Mouse (Mus musculus): ENCODE results near the gene Trarg1.
"Not testable (repeated sequence)": the region's sequence is repeated elsewhere in the genome, so short reads cannot be mapped to it uniquely, and the experiment has no call there.

The Trarg1 gene

GRCm38 (mm10) chr11:76679508-76679907, at the start of gene Trarg1:
Trarg1 (plus strand) TSS chr11:76679808.
- CTCF ChIA-PET = not testable (repeated sequence)

- CTCF ChIA-PET = no interaction called here
These were observed 49.6 kb upstream of the Trarg1 start for GRCm38 (mm10) chr11:76630023-76630422.

GRCm38 (mm10) chr11:76630487-76630886, 49.1 kb upstream of the Trarg1 start:
- CTCF ChIA-PET = interaction anchor here (1.4 kb wide), 1 partner anchor 16 kb away, joined by 6 read pairs; no protein-coding TSS in a partner anchor

GRCm38 (mm10) chr11:76639269-76639985, 40.2 kb upstream of the Trarg1 start:
- CTCF ChIA-PET = no interaction called here

- CTCF ChIA-PET = no interaction called here
These were observed 39.4 kb upstream of the Trarg1 start for GRCm38 (mm10) chr11:76640231-76640630.

DNA sequence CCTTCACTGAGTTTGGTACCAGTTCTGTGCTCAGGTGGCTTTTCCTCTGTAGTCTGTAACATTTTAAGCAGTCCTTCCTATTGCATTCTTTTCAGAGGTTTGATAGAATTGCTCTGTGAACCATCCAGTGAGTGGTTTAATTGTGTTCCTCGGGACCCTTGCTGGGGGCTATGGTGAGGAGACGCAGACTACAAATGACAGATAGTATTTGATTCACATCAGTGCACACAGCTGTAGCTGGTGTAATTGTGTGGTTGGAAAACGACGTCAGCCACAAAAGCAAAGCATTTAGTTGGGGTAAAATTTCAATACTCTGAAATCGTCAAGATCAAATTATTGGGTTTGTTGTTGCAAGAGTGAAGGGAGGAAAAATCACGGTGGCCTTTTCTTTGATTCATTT, 35.4 kb upstream of the Trarg1 start:
- CTCF ChIA-PET = no interaction called here

DNA sequence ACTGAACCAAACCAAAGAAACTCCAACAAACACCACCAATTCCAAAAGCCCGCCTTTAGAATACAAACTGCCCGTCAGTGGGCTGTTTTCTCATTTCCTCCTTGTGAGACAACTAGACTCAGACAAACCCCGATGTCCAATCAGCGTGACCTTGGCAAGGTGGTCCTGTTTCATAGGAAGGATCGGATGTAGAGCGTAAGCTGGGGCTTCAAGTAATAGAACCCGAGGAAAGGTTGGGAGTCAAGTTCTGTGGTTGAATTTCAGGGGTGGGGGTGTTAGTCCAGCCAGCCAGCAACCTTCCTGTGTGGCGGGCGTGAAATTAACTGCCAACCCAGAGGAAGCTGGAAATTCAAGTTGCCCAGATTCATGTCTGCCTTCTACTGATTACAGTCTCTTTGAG, 34.6 kb upstream of the Trarg1 start:
- CTCF ChIA-PET = interaction anchor here (0.5 to 1.4 kb wide), 3 partner anchors 98 to 108 kb away, joined by 3 to 5 read pairs (median 3); no protein-coding TSS in a partner anchor

- CTCF ChIA-PET = interaction anchor here (0.6 to 1.4 kb wide), 5 partner anchors 15 to 1954 kb away, joined by 3 to 8 read pairs (median 3); no protein-coding TSS in a partner anchor
These were observed 33.7 kb upstream of the Trarg1 start for GRCm38 (mm10) chr11:76645955-76646354.

GRCm38 (mm10) chr11:76647062-76647461, 32.5 kb upstream of the Trarg1 start:
- CTCF ChIA-PET = interaction anchor here (0.8 kb wide), 1 partner anchor 1953 kb away, joined by 8 read pairs; no protein-coding TSS in a partner anchor

GRCm38 (mm10) chr11:76647500-76647899, 32.1 kb upstream of the Trarg1 start:
- CTCF ChIA-PET = no interaction called here

DNA sequence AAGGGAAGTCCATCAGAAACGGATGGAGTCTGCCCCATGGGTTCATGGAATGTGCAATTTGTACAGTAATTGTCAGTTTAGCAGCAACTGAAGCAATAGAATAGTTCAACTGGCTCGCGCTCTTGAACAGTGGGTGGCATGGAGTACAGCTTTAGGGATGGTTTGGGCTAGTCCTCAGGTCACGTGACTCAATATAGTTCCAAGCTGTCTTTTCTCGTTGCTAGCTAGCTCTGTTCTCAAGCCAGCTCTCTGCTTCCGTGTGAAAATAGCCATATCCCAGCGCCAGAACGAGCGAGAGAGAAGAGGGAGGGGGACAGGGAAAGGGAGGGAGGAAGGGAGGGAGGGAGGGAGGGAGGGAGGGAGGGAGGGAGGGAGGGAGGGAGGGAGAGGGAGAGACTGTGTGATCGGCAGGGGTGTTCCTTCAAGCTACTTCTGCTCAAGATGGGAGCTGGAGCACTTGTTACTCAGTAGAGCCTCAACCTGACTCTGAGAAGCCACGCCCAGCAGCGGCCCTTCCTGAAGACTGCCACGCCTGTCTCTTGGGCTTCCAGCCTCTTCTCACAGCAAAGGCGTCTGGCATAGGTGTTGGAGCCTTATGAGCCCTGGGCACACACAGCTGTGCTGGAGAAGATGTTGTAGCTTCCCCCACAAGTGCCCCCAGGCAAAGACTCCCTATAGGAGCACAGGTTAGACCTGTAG, 28.6 kb upstream of the Trarg1 start:
- CTCF ChIA-PET = no interaction called here

DNA sequence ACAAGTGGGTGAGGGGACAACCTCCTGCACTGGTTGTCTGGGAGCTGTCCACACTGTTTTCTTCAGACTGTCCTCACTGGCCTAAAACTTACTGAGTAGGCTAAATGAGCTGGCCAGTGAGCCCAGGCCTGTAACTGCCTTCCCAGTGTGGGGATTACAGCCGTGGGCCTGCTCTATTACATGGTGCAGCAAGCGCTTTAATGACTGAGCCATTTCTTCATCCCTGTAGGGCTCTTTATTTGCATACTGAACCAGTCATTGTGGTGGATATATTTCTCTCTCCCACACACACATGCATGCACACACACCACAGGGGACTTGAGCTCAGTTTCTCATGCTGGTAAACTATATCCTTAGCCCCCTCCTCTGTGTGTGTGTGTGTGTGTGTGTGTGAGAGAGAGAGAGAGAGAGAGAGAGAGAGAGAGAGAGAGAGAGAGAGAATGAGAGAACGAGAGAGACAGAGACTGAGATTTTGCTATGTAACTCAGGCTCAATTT, 26.7 kb upstream of the Trarg1 start:
- CTCF ChIA-PET = no interaction called here

DNA sequence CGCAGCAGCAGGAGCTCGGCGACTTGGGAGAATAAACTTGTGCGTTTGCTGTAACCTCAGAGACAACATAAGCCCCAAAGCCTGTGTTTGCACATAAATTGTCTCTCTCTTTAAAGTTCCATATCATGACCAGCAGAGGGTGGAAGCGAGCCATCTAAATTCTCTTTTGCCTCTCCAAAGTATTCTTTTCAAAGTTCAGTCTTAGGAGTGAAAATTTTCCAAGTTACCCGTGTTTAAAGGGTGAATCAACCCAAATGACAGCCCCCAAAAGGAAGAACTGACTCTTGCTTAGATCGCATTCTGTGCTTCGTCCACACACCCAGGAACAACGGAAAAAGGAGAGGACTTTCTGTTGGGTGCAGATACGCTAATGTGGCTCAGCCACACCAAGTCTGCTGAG, 24.5 kb upstream of the Trarg1 start:
- CTCF ChIA-PET = no interaction called here

GRCm38 (mm10) chr11:76657450-76657970, 22.1 kb upstream of the Trarg1 start:
- CTCF ChIA-PET = no interaction called here

GRCm38 (mm10) chr11:76659138-76659930, 20.3 kb upstream of the Trarg1 start:
- CTCF ChIA-PET = interaction anchor here (0.7 kb wide), 1 partner anchor 1231 kb away, joined by 8 read pairs; no protein-coding TSS in a partner anchor

DNA sequence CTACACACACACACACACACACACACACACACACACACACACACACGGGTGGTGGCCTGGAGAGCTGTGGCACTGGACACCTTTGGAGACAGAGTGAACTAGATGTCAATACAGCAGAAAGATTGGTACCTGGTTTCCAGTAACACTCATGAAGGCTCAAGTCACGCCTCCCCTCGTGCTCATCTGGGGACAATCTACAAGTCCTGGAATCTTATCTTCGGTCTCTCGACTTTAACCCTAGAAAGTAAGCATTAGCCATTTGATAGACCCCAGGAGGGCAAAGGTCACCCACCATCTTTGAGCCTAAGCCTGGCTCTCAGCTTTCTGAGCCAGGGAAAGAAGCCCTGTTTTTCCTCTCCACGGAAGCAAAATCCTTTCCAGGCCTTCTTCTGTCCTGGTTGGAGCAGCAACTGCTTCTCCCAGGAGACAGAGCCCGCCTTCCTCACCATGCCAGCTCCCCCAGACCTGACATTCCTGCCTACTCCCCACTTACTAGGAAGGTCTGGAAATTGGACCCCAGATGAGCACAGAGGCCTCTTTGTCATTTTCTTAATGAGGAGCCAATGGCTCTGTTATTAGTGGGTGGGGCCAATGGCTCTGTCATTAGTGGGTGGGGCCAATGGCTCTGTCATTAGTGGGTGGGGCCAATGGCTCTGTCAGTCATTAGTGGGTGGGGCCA, 17.7 kb upstream of the Trarg1 start:
- CTCF ChIA-PET = interaction anchor here (0.6 kb wide), 1 partner anchor 1187 kb away, joined by 5 read pairs; no protein-coding TSS in a partner anchor

GRCm38 (mm10) chr11:76666002-76666649, 13.5 kb upstream of the Trarg1 start:
- CTCF ChIA-PET = no interaction called here

- CTCF ChIA-PET = no interaction called here
These were observed 11.8 kb upstream of the Trarg1 start for GRCm38 (mm10) chr11:76667807-76668206.

DNA sequence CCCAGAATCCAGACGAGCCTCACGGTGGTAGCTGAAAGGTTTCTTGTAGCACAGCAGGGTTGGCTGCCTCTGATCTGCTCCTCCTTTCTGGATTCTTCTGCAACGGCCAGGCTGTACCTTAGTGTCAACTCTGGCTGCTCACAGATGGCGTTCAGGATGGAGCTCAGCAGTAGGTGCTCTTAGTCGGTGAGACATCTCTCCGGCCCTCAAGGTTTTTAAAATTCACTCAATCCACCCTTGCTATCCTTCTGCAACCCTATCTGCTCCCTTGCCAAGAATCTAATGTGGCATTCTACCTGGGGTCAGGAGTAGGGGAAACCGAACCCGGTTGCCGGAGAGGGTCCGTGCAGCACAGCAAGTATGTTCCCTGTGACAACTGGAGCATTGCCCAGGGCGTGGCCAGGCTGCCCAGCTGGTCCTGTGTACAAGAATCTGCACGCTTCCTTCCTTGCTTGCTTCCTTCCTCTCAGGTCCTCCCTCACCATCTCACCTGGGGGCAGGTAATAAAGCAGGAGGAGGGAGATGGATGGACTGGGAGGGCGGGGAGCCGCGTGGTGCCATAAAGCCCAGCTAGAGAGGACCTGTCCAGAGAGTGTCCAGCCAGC, 7.6 kb upstream of the Trarg1 start, which contains the start of gene Bhlha9:
Gene Bhlha9, plus strand, starts transcription at position 600 of the 605 bp plus-strand sequence.
- CTCF ChIA-PET = interaction anchor here (0.6 kb wide), 1 partner anchor 275 kb away, joined by 7 read pairs; no protein-coding TSS in a partner anchor
